Mouse (Mus musculus) regulatory T cell (primary cell): ENCODE data around the gene Gm28047.

Source experiments
- in situ Hi-C: fragments of 300-600 bp; cut with MboI, MseI; formaldehyde crosslinking; loops from one replicate; pipeline ENCODE4 v1.15.1; 2025; ENCODE audit warnings: high pct_unique_total_duplicates

Gene Gm28047

DNA sequence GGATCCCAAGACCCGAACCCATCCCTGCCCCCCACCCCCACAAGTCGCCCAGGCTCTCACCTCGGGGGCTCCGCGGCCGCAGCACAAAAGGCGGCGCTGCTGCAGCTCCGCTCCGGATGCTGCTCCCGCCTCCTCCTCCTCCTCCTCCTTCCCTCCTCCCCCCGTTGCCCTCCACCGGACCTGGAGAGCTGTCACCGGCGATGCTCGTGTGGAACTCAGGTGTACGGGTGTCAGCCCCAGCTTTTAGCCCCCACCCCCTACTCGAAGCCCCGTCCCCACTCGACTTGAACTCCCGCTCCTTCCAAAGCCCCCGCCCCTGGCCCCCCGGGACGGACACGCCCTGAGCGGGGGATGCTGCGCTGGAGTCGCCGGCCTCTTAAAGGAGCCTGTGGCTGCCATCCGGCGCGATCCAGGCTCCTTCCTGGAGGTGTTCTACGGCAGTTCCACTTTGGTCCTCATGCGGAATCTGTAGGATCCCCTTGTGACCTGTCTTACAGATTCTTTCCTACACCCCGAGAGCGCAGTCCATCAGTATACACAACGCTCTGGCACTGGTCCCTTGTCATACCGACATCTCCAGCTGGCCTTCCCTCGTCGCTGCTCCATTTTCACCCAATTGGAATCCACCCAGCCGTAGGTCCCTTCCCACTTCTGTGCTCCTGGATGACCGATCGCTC is 108.0 kb downstream of the Gm28047 start, which contains the start of gene Map3k12:
Gene Map3k12, minus strand, starts transcription at position 337 of the 677 bp plus-strand sequence.
- in situ Hi-C loops: no loop called here

GRCm38 (mm10) chr15:102516293-102516692 is 108.6 kb downstream of the Gm28047 start:
- in situ Hi-C loops: no loop called here

- in situ Hi-C loops: no loop called here
Measured at GRCm38 (mm10) chr15:102515791-102516190, 109.1 kb downstream of the Gm28047 start.

DNA sequence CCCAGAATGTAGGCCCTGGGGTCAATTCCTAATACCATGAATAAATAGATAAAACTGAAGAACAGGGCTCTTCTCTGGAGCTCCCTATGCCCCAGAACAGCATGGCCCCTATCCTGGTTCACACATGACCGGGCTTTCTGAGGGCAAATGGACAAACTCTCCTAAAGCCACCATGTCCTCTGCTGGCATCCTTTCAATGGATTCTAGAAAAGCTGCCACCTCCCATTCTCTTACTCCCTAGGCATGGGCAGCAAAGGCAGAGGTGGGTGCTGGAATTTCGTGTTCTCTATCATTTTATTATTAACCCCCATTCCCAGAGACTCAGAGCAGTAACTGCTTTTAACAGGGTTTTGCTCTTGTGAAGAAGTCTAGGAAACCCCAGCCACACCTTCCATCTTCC is 109.6 kb downstream of the Gm28047 start:
- in situ Hi-C loops: no loop called here

GRCm38 (mm10) chr15:102513004-102513403 is 111.9 kb downstream of the Gm28047 start:
- in situ Hi-C loops: no loop called here

- in situ Hi-C loops: no loop called here
Measured at GRCm38 (mm10) chr15:102512471-102512870, 112.4 kb downstream of the Gm28047 start.

GRCm38 (mm10) chr15:102512010-102512409 is 112.9 kb downstream of the Gm28047 start:
- in situ Hi-C loops: no loop called here

DNA sequence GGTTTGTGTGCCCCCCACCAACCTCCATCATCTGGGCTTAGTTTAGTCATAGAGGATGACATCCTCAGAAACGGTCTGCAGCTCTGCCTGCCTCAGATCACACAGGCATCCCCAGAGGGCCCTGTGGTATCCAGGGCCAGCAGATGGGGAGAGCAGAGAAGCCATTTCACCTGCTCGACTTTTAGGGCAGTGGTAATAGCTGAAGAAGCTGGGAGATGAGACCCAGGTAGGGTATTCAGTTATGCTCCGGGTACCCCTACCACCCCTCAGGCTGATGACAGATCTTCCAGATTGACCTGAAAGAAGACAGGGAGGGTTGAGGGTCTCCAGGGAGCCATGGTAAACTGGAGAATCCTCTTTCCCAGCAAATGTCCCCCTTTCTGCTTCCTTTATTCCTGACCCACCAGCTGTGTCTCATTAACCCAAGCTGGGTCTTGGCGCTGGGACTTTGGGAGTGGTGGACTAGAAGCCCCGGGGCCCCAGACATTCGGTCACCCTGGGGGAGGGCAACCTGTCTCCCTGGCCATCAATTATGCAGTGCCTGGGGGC is 113.5 kb downstream of the Gm28047 start:
- in situ Hi-C loops: no loop called here

- in situ Hi-C loops: no loop called here
Measured at GRCm38 (mm10) chr15:102510590-102511284, 114.1 kb downstream of the Gm28047 start.

GRCm38 (mm10) chr15:102510110-102510509 is 114.8 kb downstream of the Gm28047 start:
- in situ Hi-C loops: no loop called here

DNA sequence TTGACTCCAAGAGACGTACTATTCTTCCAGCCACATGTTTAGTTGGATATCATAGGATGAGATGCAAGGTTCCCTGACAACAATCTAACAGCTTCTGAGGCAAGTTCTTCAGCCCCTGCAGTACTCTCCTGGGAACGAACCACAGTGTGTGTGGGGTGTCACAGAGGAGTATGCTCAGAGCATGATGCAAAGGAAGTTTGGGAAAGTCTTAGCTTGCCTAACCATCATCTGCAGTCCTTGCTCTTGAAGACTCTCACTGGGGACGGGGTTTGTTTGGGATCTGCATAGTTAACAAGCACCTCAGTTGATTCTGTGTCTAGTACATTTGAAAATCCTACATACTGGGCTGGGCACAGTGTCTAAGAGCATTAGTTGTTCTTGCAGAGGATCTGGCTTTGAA is 116.5 kb downstream of the Gm28047 start:
- in situ Hi-C loops: no loop called here

DNA sequence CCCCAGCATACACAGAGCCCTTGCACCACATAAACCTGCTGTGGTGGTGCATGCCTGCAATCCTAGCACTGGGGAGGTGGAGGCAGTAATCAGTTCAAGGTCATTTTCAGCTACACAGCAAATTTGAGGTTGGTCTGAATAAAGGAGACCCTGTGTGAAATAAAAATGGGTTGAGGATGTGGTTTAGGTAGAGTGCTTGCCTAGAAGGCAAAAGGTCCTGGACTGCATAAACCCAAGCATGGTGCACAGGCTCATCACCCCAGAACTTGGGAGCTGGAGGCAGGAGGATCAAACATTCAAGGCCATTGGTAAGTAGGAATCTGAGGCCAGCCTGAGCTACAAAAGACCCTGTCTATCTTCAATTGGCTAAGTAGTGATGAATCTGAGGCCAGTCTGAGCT is 117.3 kb downstream of the Gm28047 start:
- in situ Hi-C loops: no loop called here

DNA sequence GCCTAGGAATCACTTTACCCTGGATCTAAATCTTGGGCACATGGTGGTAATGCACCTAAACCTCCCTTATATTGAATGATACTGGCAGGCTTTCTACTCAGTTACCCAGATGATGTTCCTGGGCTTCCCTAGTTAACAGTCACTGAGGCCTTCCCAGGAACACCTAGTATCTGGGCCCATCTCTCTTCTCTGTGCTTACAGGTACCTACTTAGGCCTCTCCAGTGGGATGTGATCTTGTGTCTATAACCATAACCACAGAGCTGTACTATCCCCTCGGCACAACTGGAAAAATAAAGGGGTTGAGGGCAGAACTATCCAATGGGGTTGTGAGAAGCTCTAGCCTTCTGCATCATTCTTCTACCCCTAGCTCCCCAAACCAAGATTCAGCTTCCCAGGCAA is 118.0 kb downstream of the Gm28047 start:
- in situ Hi-C loops: no loop called here

DNA sequence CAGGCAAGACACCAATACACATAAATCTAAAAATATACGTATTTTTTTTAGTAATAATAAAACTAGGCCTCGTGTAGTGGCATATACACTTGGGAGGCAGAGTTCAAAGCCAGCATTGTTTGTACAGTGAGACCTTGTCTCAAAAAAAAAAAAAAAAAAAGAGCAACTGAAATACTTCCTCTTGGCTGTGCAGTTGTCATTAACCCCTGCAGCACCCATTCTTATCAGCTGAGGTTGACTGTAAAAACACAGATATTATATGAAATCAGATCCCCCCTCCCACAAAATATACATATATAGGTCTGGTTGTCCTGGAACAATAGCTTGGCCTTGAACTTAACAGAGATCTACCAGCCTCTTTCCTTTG is 118.4 kb downstream of the Gm28047 start:
- in situ Hi-C loops: no loop called here

DNA sequence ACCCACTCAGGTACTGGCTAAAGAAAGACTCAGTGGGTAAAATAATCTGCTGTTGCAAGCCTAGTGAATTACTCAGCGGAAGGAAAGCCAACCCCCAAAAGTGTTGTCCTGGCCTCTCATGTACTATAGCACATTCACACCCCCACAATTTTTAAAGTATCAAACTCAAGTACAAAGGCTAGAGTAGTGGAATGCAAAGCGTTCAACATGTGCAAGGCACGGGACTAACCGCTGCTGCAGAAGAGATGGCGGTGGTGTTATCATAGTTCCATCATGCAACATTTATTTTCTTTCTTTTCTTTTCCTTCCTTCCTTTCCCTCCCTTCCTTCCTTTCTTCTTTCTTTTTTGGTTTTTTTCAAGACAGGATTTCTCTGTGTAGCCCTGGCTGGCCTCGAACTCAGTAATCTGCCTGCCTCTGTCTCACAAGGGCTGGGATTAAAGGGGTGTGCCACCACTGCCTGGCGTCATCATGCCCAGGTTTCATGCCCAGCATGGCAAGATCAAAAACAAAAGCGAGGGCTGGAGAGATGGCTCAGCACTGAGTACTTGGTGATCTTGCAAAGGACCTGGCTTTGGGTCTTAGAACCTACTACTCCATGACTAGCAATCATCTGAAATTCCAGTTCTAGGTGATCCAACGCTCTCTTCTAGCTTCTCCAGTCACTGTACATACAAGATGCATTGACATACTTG is 119.0 kb downstream of the Gm28047 start:
- in situ Hi-C loops: no loop called here

- in situ Hi-C loops: no loop called here
Measured at GRCm38 (mm10) chr15:102505073-102505769, 119.6 kb downstream of the Gm28047 start.

DNA sequence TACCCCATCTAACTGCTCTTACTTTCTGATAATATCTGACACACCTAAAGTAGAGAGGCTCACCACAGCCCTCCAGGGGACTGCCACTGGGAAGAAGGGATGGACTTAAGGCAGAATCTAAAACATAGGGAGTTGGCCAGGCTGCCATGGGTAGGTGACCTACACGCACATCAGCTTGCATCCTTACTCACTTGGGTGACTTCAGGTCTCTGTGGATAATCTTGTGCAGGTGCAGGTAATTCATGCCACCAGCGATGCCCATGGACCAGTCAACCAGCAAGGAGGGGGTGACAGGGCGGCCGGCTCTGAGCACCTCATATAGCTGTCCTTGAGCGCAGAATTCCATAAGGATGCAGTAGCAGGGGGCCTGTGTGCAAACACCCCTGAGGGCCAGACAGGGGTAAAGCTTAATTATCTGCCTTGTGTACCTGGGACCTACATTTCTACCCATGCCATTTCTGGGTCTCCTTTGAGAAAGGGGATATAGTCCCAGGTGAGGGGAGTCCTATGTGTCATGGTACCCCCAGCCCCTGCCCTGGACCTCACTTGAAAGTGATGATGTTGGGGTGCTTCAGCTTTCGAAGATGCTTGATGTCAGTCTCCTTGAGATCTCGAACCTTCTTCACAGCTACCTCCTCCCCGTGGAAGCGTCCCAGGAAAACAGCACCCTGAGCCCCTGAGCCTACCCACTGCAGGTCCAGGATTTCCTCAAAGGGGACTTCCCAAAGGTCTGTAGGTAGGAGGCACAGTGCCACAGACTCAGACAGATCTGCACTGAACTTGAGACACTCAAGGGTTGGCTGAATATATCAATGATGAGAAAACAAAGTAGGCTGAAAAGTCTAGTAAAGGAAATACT is 120.7 kb downstream of the Gm28047 start:
- in situ Hi-C loops: no loop called here

- in situ Hi-C loops: no loop called here
Measured at GRCm38 (mm10) chr15:102503447-102503846, 121.4 kb downstream of the Gm28047 start, which contains the start of gene Gm10337. Gm10337 (plus strand) TSS chr15:102503722.

DNA sequence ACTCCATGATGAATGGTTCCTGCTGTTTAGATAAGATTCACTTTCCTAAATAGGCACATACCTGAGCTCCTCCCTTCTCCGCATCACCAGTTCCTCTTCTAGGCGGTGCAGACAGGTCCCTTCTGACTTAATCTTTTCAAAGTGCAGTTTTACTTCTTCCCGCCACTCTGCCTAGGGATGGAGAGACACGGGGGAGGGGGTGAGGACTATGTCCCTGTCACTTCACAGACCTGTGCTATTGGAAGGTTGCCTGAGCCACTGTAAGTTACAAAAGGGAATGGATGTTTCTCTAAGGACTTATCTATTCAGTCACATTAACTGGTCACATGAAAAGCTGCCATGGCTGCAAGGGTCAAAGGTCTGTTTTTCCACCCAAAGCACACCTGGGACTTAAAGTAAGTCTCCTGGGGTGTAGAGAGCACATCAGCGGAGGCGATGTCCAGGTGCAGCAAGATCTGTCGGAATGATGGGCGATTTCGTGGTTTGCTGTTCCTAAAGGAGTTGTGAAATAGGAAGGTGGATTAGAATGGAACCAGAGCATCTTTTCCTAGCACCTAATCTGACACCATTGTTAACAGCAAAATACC is 122.5 kb downstream of the Gm28047 start:
- in situ Hi-C loops: no loop called here

DNA sequence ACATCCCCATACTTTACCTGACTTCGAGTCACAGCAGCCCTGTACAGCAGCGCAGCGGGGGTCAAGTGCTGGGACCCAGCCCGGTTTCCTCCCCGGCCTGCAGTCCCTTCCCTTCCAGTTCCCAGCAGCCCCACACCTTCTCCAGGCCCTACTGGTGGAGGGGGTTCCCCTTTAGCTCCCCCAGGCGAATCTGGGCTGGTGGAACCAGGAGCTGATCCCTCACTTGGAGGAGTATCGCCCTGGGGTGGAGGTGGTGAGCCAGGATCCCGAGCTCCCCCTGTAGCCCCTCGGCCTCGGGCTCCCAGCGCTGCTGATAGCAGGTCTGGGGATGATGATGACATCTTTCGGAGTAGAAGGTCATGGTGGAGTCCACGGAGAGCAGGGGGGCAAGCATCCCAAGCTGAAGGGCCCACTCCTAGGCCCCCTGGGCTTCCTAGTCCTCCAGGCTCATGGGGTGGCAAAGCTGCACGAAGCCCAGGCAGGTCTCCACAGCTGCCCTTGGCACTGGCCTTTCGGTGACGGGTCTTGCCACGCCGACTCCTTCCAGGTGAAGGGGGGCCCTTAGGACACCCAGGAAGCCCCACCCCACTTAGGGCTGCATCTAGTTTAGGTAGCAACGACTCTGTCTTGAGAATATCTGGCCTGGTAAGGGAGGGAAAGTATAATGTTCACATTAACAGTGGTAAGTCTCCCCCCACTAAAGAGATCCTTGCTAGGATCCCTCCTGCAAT is 123.6 kb downstream of the Gm28047 start:
- in situ Hi-C loops: no loop called here
